Mouse (Mus musculus) retina, postnatal 7 days (tissue): ENCODE measurements around the gene Slc7a4.
"Not testable (repeated sequence)": the region's sequence is repeated elsewhere in the genome, so short reads cannot be mapped to it uniquely, and the experiment has no call there.

Source experiments
- DNase-seq: peaks from one replicate; pipeline ENCODE4 v3.0.0-alpha.2; 2012; ENCODE audit warnings: low read depth, low spot score

Slc7a4 gene

DNA sequence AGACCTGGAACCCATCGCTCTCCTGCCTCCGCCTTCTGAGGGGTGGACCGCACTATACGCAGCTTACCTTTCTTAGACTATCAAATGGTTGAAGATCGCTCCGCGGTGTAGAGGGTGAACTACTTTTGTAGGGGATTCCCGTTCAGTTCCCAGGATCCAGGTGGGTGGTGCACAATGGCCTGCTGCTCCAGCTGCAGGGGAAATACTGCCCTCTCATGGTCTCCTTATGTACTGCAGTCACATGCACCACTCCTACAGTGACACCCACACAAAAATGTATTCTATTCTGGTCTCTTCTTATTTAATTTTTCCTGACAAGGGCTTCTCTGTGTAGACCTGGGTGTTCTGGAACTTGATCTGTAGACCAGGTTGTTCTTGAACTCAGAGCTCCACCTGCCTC is at the start of gene Slc7a4:
Gene Slc7a4 (minus strand): TSS at position 151 of the 400 bp plus-strand sequence.
- no peak for DNase-seq

DNA sequence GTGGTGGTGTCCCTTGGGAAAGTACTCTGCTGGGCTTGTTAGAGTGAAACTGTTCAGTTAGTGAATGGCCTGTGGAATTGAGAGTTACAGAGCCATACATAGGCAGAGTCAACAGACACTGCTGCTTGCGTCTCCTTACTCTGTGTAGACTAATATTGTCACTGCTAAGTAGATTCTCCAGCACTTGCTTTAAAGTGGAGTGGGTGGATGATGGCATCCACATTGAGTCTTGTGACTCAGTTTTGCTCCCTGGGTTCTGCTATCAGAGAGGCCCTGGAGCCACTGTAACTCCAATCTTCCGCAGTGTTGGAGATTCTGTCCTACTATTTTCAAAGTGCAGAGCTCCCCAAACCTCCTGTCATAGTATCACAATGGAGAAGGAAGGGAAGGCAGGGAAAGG is 49.6 kb upstream of the Slc7a4 start:
- no peak for DNase-seq

DNA sequence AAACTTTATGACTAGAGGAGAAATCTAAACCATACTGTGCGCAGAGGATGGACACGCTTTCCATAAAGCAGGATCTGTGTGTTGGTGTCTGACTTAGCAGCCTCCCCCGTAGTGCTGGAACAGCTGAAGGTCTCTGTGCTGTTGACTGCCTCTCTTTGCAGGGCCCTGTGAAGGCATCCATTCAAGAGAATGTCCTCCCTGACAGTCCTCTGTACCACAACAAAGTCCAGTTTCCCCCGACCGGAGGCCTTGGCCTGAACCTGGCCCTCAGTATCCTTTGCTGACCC is 43.2 kb upstream of the Slc7a4 start:
- no peak for DNase-seq

- no peak for DNase-seq
These were observed 42.7 kb upstream of the Slc7a4 start for GRCm38 (mm10) chr16:17625488-17626268.

DNA sequence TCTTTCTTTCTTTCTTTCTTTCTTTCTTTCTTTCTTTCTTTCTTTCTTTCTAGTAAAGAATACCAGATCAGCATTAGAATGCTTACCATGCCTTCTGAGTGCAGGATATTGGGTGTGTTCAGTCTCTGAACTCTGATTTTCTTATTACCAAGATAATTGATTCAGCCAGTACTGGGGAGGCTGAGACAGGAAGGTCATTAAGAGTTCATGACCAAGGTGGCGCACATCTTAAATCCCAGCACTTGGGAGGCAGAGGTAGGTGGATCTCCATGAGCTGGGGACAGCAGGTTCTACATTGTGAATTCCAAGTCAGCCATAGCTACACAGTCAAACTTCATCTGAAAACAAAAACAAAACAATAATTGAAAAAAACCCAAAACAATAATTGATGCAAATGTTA is 38.9 kb upstream of the Slc7a4 start:
- DNase-seq: no peak

DNA sequence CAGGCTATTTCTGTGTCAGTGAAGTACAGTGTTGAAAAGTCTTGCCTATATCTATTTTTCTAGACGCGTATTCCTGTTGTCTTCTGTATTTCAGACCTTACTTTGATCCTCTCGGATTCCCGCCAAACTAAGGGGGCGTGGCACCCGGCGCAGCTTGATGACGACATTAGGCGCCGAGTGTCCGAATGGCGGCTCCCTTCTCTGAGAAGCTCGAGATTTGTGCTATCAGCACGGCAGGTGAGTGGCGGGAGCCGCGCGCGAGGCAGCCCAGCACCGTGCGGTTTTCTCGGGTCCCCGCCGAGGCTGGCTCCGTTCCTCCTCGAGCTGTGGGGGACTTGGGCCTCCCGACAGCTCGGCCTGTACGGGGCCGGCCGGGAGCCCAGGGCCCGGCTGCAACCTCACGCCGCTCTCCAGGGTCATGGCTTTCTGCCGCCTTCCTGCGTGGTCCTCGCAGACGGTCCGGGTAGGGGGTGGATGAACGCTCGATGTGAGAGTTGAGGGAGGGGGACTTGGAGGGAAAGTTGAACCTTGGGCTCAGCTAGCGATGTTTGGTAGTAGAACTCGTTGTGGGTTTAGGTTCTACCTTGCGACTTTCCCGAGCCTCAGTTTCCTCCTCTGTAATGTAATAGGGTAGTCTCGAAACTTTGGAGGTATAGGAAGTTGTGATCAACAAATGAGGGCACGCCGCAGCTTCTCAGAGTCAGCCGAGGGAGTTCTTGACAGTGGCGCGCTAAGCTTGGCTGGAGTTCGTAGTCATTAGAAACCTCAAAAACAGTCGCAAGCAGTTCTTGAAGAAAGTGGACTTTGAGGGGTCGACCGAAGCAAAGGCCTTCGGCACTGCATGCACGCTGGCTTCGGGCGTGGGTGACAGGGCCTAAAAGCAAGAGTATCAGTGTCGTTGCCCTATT is 36.4 kb upstream of the Slc7a4 start, which contains the start of gene Smpd4:
Gene Smpd4 (plus strand): TSS at position 157 of the 908 bp plus-strand sequence.
- DNase-seq: peak; percentile 85

- no peak for DNase-seq
These were observed 35.0 kb upstream of the Slc7a4 start for GRCm38 (mm10) chr16:17617922-17618565.

GRCm38 (mm10) chr16:17616212-17616611 is 33.2 kb upstream of the Slc7a4 start:
- DNase-seq: no peak

DNA sequence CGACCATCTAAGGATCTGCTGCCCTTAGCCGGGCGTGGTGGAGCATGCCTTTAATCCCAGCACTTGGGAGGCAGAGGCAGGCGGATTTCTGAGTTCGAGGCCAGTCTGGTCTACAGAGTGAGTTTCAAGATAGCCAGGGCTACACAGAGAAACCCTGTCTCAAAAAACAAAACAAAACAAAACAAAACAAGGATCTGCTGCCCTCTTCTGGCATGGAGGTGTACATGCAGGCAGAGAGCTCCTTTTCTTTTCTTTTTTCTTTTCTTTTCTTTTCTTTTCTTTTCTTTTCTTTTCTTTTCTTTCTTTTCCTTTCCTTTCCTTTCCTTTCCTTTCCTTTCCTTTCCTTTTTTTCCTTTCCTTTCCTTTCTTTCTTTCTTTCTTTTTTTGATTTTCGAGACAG is 31.7 kb upstream of the Slc7a4 start:
- DNase-seq: not testable (repeated sequence)

- DNase-seq: no peak
These were observed 28.4 kb upstream of the Slc7a4 start for GRCm38 (mm10) chr16:17611383-17611782.

DNA sequence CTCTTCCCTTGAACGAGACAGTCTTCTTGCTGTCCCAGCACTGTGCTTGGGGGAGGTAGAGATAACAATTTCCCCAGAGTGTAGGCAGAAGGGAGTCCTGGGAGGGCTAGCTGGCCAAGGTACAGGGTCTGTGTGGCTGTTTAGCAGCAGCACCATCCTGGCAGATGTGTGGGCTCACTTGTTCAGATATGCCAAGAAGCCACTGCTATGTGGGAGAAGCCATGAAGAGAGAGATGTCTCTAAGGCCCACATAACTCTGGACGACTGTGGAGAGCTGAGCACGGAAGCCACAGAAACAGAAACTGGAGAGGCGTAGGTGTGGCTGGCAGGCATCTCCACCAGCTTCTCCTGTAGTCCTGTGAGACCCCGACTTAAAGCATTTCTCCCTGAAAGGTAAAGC is 22.7 kb upstream of the Slc7a4 start:
- DNase-seq: no peak

DNA sequence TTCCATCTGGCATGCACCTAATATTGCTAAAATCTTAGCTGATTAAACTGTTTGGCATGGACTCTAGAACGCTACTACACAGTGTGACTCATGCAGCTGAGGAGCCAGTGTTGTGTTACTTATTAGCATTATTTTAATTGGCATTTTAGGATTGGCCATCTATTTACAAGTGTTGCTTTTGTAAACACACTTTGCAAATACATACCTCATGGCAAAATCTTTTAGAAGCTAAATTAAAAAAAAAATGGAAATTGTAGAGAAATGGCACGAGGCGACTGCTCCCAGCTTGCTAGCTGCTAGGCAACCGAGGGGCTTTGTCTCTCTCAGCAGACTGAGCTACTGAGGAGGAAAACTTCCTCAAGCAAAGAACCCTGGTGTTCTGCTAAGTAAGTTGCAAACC is 21.9 kb upstream of the Slc7a4 start:
- no peak for DNase-seq

- DNase-seq: no peak
These were observed 18.0 kb upstream of the Slc7a4 start for GRCm38 (mm10) chr16:17600944-17601562.

GRCm38 (mm10) chr16:17590731-17591130 is 7.7 kb upstream of the Slc7a4 start:
- DNase-seq: no peak

GRCm38 (mm10) chr16:17584555-17584954 is 1.5 kb upstream of the Slc7a4 start:
- no peak for DNase-seq

DNA sequence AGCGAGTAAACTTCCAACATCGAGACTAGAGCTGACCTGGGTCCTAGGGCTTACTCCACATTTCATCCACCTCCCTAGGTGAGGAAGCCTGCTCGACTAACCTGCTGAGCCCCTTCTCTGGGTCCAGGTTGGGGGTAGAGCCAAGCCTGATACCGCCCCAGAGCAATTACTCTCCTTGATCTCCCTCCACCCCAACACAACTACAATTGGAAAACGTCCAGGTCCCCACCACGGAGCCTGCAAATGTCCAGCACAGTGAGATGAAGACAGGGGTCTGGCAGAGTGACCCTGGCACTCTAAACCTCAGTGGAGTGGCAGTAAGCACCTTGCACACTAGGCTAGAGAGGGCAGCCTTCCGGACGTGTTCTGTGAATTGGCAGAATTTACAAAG is 6.2 kb downstream of the Slc7a4 start:
- no peak for DNase-seq

DNA sequence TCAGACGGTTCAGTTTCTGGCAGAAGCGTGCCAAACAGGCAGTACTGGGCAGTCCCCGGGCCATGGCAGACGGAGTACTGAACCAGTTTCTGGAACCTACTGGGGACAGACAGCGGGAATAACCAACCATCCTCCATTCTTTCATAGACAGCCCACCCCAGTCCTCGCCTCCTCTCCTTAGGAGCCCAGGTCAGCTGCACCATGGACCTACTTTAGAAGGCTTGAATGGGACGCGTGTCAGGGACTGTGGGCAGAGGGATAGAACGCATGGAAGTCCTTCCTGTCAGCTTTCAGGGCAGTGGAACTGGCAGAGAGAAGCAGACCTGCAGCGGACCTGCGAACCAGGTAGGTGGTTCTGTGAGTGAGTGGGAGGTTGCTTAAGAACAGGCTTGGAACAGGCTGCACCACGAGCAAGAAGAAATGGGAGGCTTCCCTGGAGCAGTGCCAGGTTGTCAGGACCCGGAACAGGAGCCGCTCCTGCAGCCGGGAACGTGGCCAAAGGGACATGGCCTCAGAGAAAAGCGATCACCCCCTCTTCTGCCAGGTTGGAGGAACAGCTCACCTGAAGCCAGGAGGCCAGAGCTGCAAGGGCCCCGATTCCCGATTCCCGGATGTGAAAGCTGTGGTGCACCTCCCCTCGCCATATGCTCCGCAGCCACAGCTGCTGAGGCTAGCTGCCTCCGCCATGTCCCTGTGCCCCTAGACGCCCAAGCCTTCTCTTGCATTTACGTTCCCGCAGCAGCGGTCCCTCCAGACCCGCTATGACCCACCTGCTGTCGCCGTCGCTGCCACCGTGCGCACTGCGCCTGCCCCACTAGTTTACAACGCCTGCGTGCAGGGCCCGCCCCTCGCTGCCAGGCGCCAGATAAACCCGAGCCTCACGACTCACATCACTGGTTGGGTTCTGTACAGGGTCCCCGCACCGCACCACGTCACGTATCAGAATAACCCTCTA is 6.9 kb downstream of the Slc7a4 start:
- DNase-seq: peak; percentile 30

DNA sequence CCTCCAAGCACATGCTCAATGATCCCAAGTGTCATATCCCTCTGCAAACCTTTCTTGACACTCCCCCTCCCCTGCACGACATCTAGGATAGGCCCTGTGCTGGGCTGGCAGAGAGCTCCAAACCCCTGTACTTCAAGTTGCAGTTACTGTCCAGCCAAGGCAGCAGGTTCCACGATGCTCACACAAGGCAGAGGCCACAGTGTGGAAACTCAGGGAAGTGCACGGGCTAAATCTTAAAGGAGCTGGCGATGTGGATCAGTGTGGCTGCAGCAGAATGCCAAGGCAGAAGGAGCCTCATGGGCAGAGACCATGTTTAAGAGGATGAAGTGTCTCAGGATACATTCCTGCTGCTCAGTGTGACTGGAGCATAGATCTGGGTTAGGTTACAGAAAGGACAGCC is 16.8 kb downstream of the Slc7a4 start:
- no peak for DNase-seq

DNA sequence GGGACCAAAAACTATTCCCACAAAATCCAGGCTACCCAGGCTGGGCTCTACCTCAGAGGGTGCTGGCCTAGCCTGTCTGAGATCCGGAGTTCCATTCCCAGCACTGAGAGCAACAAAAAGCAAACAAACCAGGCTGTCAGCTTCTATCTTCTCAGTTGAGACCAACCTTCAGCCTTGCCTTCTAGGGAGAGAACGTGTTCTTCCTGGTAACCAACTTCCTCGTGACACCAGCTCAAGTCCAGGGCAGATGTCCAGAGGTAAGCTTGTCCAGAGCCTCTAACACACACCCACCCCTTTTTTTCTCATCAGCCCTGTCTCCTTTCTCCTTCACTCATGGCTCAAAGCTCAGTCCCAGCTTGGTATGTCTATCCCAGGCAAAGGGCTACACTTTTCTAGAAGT is 18.2 kb downstream of the Slc7a4 start:
- DNase-seq: no peak

DNA sequence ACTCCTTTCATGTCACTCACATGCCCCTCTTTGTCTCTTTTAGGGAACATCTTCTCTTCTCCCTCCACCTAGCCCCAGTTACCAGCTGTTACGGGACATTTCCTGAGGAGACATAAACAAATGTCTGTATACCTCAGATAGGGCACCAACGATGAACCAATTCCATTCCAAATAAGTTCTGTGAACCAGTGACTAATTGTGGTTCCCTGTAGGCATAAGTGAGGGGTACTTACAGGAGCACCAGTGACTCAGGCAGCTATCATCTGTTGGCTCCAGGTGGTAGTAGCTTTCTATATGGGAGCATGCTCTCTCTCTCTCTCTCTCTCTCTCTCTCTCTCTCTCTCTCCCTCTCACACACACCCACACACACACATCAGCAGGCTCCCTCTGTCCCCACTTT is 18.8 kb downstream of the Slc7a4 start:
- no peak for DNase-seq

DNA sequence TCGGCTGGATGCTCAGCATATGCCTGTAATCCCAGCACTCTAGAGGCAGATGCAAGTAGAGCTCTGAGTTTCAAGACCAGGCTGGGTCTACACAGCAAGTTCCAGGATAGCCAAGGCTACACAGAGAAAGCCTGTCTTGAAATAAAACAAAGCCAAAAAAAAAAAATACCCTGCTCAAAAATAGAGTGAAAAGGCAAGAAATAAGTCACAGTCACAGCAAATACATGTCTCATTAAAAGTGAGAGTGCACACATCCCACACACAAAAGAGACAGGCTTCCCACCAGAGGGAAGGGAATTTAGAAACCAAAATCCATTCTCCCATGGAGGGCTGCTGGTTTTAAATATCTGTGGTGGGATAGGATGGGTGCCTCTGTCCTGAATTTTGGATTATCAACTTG is 19.4 kb downstream of the Slc7a4 start:
- no peak for DNase-seq
